Mouse (Mus musculus) embryonic fibroblast, embryonic 13.5 days (primary cell): ENCODE data around the gene Rsrc1.

Experiments
- CTCF ChIP-seq: IDR thresholded peaks from 2 replicates; pipeline ENCODE4 v1.5.1; 2011; ENCODE audit warnings: mild to moderate bottlenecking, control low read depth, low read length, moderate library complexity, borderline replicate concordance; ENCODE audit not compliant: insufficient read depth
- POLR2A ChIP-seq: IDR thresholded peaks from 2 replicates; pipeline ENCODE4 v1.6.1; 2011; ENCODE audit warnings: low read depth, mild to moderate bottlenecking, control low read depth, low read length, moderate library complexity

DNA sequence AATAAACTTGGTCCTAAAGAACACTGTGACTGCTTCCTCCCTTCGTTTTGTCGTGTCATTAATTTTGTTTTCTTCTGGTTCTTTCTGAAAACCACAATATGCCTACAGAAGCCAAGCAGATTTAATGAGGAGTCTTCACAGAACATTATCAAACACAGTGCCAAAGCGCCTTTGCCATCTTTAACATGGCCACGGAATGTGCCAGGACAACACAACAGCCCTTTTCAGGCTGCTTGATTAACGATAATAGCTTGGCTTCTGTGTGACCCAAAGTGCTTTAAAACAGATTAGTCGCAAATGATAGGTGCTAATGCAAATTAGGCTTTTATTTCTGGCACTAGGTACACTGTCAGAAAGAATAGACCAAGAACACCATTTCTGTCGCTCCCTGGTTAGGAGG lies 377.2 kb downstream of the Rsrc1 start:
- TF ChIP-seq POLR2A: no peak
- no peak for TF ChIP-seq CTCF
